Mouse (Mus musculus) 416B (cell line): Measurements from ENCODE around the gene Trpc4.

ENCODE experiments used
- DNase-seq: peaks from one replicate; pipeline ENCODE4 v3.0.0; 2011; ENCODE audit warnings: low read depth

Gene Trpc4

GRCm38 (mm10) chr3:54155639-54156315, at the start of gene Trpc4:
TSS of gene Trpc4 (plus strand) at chr3:54156035.
- DNase-seq = no peak

- DNase-seq = no peak
These were observed 44.3 kb upstream of the Trpc4 start for GRCm38 (mm10) chr3:54111489-54111888.

GRCm38 (mm10) chr3:54135376-54135775, 20.5 kb upstream of the Trpc4 start:
- DNase-seq = no peak

- DNase-seq = no peak
These were observed 14.5 kb upstream of the Trpc4 start for GRCm38 (mm10) chr3:54141376-54141775.

- DNase-seq = no peak
These were observed 794 bp upstream of the Trpc4 start for GRCm38 (mm10) chr3:54154844-54155638.

- no peak for DNase-seq
These were observed 623 bp downstream of the Trpc4 start for GRCm38 (mm10) chr3:54156316-54157000.

GRCm38 (mm10) chr3:54170701-54171100, 14.9 kb downstream of the Trpc4 start:
- DNase-seq = no peak

- DNase-seq = peak; percentile 1
These were observed 21.5 kb downstream of the Trpc4 start for GRCm38 (mm10) chr3:54177296-54177695.

- no peak for DNase-seq
These were observed 35.3 kb downstream of the Trpc4 start for GRCm38 (mm10) chr3:54190932-54191668.

- no peak for DNase-seq
These were observed 45.4 kb downstream of the Trpc4 start for GRCm38 (mm10) chr3:54201231-54201630.

GRCm38 (mm10) chr3:54204386-54204785, 48.6 kb downstream of the Trpc4 start:
- no peak for DNase-seq

- no peak for DNase-seq
These were observed 54.3 kb downstream of the Trpc4 start for GRCm38 (mm10) chr3:54210112-54210511.

GRCm38 (mm10) chr3:54211441-54211840, 55.6 kb downstream of the Trpc4 start:
- DNase-seq = no peak

- no peak for DNase-seq
These were observed 66.7 kb downstream of the Trpc4 start for GRCm38 (mm10) chr3:54222549-54222948.

GRCm38 (mm10) chr3:54228463-54228862, 72.6 kb downstream of the Trpc4 start:
- DNase-seq = no peak

GRCm38 (mm10) chr3:54238891-54239290, 83.1 kb downstream of the Trpc4 start:
- peak; percentile 8 for DNase-seq

GRCm38 (mm10) chr3:54239426-54239825, 83.6 kb downstream of the Trpc4 start:
- no peak for DNase-seq

GRCm38 (mm10) chr3:54243136-54243535, 87.3 kb downstream of the Trpc4 start:
- DNase-seq = no peak

- no peak for DNase-seq
These were observed 89.1 kb downstream of the Trpc4 start for GRCm38 (mm10) chr3:54244729-54245465.

GRCm38 (mm10) chr3:54246416-54246815, 90.6 kb downstream of the Trpc4 start:
- no peak for DNase-seq

- DNase-seq = no peak
These were observed 93.5 kb downstream of the Trpc4 start for GRCm38 (mm10) chr3:54249311-54249710.
